Mouse (Mus musculus) left cerebral cortex, adult 11 months (tissue): ENCODE data around the gene Itk.

Experiments used
- DNase-seq: peaks from one replicate; pipeline ENCODE4 v3.0.0; 2022; ENCODE audit warnings: low spot score

Gene Itk

DNA sequence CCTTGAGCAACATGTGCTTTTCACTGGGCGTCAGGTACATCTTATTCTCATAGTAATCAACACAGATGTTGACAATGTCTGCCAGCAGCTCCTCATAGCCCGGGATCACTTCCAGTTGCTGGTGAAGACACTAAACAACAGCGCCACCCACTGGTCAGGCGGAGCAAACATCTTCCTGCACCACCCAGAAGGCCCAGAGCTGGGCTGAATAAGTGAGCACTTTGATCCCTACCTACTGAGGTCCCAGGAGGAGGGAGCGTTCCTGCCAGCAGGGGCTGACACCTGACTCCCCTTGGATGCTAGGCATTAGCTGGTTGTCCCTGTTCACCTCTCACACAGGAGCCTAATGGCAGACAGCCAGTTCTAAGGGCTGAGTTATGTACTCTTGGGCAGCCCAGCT lies 112.5 kb downstream of the Itk start:
- DNase-seq = no peak

DNA sequence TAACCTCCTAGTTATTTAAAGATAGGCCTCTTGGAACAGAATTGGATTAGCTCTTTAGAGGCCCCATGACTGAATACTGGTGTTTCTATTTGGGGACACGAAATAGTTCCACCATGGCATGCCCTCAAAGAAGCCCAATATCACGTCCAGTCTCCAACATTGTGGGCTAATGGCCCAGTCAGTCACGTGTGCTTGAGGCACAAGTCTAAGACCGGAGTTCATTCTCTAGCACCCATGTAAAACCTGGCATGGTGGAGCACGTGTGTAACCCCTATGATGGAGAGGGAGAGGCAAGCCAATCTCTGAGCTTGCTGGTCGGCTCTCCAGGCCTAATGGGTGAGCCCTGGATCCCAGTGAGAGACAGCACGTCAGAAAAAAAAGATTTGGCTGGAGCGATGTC lies 113.1 kb downstream of the Itk start:
- no peak for DNase-seq

DNA sequence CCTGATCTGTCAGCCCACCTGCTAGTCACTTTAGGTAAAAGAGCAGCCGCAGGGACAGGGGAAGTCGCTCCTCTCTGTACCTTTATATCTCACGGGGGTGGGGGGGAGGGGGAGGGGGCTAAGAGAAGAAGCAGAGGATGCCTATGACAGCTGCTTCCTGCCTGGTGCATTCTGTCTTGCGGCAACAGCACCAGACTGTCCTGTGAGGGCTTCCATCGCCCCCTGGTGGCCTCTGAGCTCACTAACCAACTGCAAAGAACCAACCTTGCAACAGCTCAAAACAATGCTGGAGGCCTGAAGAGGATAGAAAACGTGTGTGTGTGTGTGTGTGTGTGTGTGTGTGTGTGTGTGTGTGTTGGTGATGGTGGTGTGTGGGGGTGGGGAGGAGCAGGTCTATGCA lies 114.0 kb downstream of the Itk start:
- DNase-seq = peak; percentile 56
